Mouse (Mus musculus) testis, adult 2 months (tissue): ENCODE results near the gene Usf2.

Experiments
- CTCF ChIP-seq: fragments of 200-500 bp; IDR thresholded peaks from 2 replicates; pipeline ENCODE4 v1.5.1; 2012; ENCODE audit warnings: low read depth, mild to moderate bottlenecking, inconsistent platforms, low read length, moderate library complexity; ENCODE audit not compliant: control insufficient read depth, insufficient read depth, insufficient replicate concordance
- POLR2A ChIP-seq: fragments of 200-500 bp; IDR thresholded peaks from 2 replicates; pipeline ENCODE4 v1.6.1; 2012; ENCODE audit warnings: low read depth, mild to moderate bottlenecking, inconsistent platforms, low read length, moderate library complexity; ENCODE audit not compliant: control insufficient read depth

GRCm38 (mm10) chr7:30908277-30908991 lies 48.2 kb downstream of the Usf2 start:
- TF ChIP-seq CTCF (no peak), POLR2A (no peak)
